ENCODE assay signal across 18 mouse cellular contexts in genomic region chr6:142834911-142835310, GRCm38 (mm10). TPM values are rescaled to one million over a fixed set of nuclear protein-coding genes. Genes with fewer than 3 reads are reported as not detected.
"Had no signal": no experiment of that assay in that cellular context is flagged by ENCODE, and none has a peak within 500 bp of the region (broad histone marks: within the 10 kb centered on the region; RNA-seq: fewer than 3 reads in every experiment).

No protein-coding gene starts in this region.

- H3K27me3 ChIP-seq: kidney, embryonic 15.5 days; limb, embryonic 13.5 days; midbrain, embryonic 12.5 days had no signal

- H3K4me3 ChIP-seq: kidney, embryonic 15.5 days; limb, embryonic 13.5 days; liver, embryonic 15.5 days; midbrain, embryonic 12.5 days; myocyte had no signal

- H3K36me3 ChIP-seq: kidney, embryonic 15.5 days; limb, embryonic 13.5 days; liver, embryonic 15.5 days; midbrain, embryonic 12.5 days had no signal

- H3K9ac ChIP-seq: kidney, embryonic 15.5 days; limb, embryonic 13.5 days; liver, embryonic 15.5 days; lung, embryonic 14.5 days; midbrain, embryonic 12.5 days had no signal

- H3K27ac ChIP-seq: kidney, embryonic 15.5 days; limb, embryonic 13.5 days; liver, embryonic 15.5 days; stomach, postnatal 0 days had no signal

- DNase-seq: kidney, adult 2 months; kidney, postnatal 14 days; lung, embryonic 14.5 days; lung, postnatal 10 days; lung, postnatal 4 days; right cerebral cortex, adult 18-20 months; right cerebral cortex, postnatal 25 days; thymus, postnatal 4 days had no signal

- H3K4me2 ChIP-seq: kidney, embryonic 15.5 days; liver, embryonic 15.5 days; lung, embryonic 14.5 days had no signal

- H3K9me3 ChIP-seq: kidney, embryonic 15.5 days; limb, embryonic 13.5 days; liver, embryonic 15.5 days; midbrain, embryonic 12.5 days had no signal

RNA-seq across cellular contexts. Expression of gene Sult6b2, which starts 30.6 kb away (rescaled TPM):
- total RNA-seq: left cerebral cortex, adult 18-20 months; liver, adult 2 months; megakaryocyte, adult 5-6 weeks had no signal
- polyA plus RNA-seq: kidney, adult 2 months; kidney, embryonic 15.5 days; large intestine, adult 2 months; limb, embryonic 13.5 days; liver, adult 2 months; lung, embryonic 14.5 days; midbrain, embryonic 12.5 days; myocyte; stomach, postnatal 0 days had no signal
